Mouse (Mus musculus) lung, adult 2 months (tissue): ENCODE results near the gene Cdkal1. TPM values are rescaled to one million over a fixed set of nuclear protein-coding genes. Genes with fewer than 3 reads are reported as not detected.

ENCODE experiments used
- DNase-seq: peaks from one replicate; pipeline ENCODE4 v3.0.0; 2022
- H3K4me1 ChIP-seq: fragments of 200-500 bp; 2 replicates; pipeline ENCODE4 v1.6.1; 2011; ENCODE audit warnings: low read length; ENCODE audit not compliant: control insufficient read depth, insufficient read depth
- H3K4me3 ChIP-seq: fragments of 200-500 bp; replicated peaks from 2 replicates; pipeline ENCODE3; 2011; ENCODE audit warnings: low read depth, mild to moderate bottlenecking, control low read depth, low read length; ENCODE audit errors: extremely low read depth
- CTCF ChIP-seq: fragments of 200-500 bp; IDR thresholded peaks from 2 replicates; pipeline ENCODE4 v1.5.1; 2011; ENCODE audit warnings: mild to moderate bottlenecking, low read length, control low read depth; ENCODE audit not compliant: insufficient read depth
- POLR2A ChIP-seq: fragments of 200-500 bp; IDR thresholded peaks from 2 replicates; pipeline ENCODE4 v1.6.1; 2011; ENCODE audit warnings: low read depth, mild to moderate bottlenecking, control low read depth, low read length, borderline replicate concordance; ENCODE audit errors: extremely low read depth
- WGBS: fragments of 180-500 bp; shearing (Covaris S2); methylation state at CpG from one replicate; pipeline ENCODE4 v1.1.7; 2018; 5-methylcytosine and 5-hydroxymethylcytosine counted together
- polyA plus RNA-seq: library from polyadenylated mRNA; depleted of rRNA; stranded (reverse); fragments of >200 nt; gene quantifications from 2 replicates; pipeline ENCODE4 v1.2.3, GENCODE M21; 2012

Cdkal1 gene
- polyA plus RNA-seq, 1 experiment: 2.6 TPM

DNA sequence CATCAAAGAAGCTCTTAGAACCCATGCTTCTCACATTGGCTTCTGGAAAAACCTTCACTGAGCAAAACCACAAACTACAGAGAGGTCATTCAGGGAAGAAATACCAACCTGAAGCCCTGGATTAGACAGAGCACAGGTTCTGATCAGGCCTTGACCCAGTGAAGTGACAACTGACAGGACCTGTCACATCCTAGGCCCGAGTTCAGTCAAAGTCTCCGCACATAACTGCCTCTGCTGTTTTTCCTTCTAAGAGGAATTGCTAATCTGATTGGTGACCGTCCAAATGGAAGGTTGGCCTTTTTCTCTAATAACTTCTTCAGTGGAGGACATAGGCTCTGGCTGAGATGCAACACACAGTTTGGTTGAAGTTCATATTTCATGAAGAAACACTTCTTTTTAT, 662.8 kb downstream of the Cdkal1 start:
- no peaks in the 10 kb centered on the region for H3K4me1 ChIP-seq
- 61% methylated on average over 3 of the region's 3 CpGs for WGBS
- DNase-seq: no peak
- no peak for TF ChIP-seq POLR2A
- no peak for TF ChIP-seq CTCF
- no peak overlapping the region for H3K4me3 ChIP-seq

DNA sequence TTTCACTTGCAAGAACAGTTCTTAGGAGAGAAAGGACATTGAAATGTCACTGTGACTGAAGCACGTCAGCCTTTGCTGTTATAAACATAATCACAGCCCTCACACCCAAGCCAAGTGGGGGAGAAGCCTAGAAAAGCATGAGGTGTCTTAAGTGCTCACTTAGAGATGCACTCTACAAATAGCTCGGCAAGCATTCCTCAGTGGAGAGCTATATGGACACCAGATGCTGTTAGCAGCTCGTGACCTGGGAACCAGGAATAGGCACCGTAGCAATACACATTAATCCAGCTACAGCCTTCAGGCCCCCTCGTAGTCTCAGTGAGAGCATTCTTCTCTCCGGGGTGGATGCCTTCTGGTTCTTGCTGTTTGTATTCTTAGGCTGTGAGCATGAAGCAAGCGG, 664.9 kb downstream of the Cdkal1 start:
- H3K4me3 ChIP-seq: no peak overlapping the region
- no peak for TF ChIP-seq POLR2A
- TF ChIP-seq CTCF: no peak
- no peak for DNase-seq
- WGBS: 72% methylated on average over 7 of the region's 7 CpGs
- H3K4me1 ChIP-seq: no peaks in the 10 kb centered on the region

DNA sequence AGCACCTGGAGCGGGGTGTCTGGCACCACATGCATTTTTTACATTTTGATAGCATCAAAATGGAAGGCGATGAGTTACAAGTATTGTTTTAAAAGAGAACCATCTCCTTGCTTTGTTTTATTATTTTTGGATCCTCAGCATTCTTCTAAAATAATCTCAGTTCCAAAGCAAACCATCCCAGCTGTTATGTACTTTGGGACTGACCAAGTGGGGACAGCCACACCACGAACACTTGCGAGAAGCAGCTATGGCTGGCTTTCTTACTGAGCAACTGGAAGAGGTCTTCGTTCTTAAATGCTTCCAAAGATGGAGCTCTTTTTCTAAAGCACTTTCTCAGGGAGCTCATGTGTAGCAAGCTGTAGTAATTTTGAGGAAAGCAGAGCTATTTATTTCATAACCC, 668.7 kb downstream of the Cdkal1 start:
- WGBS: 79% methylated on average over 5 of the region's 5 CpGs
- Histone ChIP-seq H3K4me3 (no peak overlapping the region), H3K4me1 (no peaks in the 10 kb centered on the region)
- TF ChIP-seq POLR2A (no peak), CTCF (no peak)
- DNase-seq: no peak

DNA sequence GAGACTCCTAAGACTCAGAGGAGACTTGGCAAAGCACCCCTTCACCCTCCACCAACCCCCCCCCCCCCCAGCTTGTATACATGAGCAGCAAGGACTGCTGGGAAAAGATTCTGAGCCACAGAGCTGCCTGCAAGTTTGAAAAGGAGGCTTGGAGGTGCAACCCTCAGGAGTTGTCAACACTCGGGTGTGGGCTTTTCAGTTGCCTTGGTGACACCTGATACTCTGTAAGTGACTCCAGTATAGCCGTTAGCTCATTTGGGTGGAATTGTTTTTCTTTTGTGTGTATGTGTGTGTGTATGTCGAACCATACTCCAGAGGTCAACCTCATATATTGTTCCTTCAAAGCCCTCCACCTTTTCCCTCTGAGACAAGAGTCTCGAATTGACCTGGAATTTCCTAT, 669.9 kb downstream of the Cdkal1 start:
- DNase-seq: no peak
- TF ChIP-seq POLR2A (no peak), CTCF (no peak)
- Histone ChIP-seq H3K4me3 (no peak overlapping the region), H3K4me1 (no peaks in the 10 kb centered on the region)
- WGBS: 69% methylated on average over 4 of the region's 4 CpGs

DNA sequence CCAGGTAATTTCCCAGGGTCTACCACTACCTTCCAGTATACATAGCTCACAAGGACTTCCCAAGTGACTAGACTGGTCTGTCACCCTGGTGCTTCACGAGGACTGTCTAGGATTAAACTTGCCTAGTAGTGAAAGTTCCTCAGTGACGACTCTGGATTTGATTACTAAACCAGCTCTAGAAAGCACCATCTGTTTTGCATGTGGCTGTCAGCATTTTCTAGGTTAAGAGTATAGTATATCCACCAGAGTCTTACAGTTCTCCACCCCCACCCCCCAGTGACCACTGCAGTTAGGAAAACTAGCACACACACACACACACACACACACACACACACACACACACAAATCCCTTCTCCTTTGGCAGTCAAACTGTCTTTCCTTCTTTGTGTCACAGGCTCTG, 670.9 kb downstream of the Cdkal1 start:
- 72% methylated on average over 2 of the region's 2 CpGs for WGBS
- no peak for DNase-seq
- no peaks in the 10 kb centered on the region for H3K4me1 ChIP-seq
- H3K4me3 ChIP-seq: no peak overlapping the region
- TF ChIP-seq POLR2A (no peak), CTCF (no peak)

DNA sequence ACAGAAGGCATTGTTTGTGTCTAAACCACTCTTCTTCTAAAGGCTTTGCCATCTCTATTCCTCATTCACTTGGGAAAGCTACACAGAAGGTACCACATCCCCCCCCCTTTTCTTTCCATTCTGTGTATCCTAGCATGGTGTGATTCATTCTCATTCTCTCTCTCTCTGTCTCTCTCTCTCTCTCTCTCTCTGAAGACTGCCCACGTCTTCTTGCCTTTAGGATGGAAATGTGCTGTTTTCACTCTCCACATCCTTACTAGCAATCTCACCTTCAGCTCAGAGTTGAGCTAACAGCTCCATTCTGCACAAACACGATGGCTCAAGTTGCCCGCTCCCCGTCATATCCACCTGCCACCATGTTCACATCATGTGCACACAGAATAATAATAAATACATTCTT, 675.6 kb downstream of the Cdkal1 start:
- WGBS: 93% methylated on average over 4 of the region's 4 CpGs
- no peak for DNase-seq
- Histone ChIP-seq H3K4me3 (no peak overlapping the region), H3K4me1 (no peaks in the 10 kb centered on the region)
- TF ChIP-seq CTCF (no peak), POLR2A (no peak)

DNA sequence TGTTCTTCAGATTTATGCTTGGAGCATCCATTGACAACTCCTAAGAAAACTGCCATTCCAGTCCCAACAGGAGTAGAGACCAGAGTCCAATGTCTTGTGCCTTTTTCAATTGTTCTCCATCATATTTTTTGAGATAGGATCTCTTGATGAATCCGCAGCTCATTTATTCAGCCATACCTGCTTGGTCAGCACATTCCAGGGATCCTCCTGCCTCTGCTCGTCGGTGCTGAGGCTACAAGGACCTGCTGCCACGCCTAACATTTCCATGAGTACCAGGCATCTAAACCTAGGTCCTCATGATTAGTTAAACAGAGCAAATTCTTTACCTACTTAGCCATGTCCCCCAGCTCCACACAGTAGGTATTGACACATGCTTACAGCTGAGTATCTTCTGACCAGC, 676.2 kb downstream of the Cdkal1 start:
- H3K4me1 ChIP-seq: no peaks in the 10 kb centered on the region
- no peak overlapping the region for H3K4me3 ChIP-seq
- TF ChIP-seq CTCF (no peak), POLR2A (no peak)
- 88% methylated on average over 4 of the region's 4 CpGs for WGBS
- no peak for DNase-seq

DNA sequence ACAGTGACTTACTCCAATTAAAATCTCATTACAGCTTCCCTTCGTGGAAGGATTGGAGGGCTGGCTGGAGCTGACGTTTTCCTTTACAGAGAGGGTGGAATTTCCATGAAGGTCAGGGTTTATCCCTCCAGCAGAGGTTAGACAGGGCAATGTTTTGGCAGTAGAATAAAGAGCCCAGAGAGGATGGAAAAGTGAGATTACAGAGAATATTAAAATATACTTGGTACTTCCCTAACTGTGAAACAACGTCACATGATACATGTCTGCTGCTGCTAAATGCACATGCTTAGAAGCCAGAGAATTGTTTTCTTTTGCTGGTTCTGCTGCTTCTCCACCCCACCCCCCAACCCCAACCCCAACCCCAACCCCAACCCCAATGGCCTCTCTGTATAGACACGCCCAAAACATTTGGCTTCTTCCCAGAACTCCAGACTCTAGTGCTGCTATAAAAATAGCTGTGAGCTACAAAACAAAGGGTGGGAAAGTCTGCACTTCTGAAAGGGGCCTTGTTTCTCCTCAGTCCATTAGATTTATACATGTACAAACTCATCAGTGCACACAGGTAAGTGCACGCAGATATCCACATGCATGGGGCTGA, 677.5 kb downstream of the Cdkal1 start:
- WGBS: 33% methylated on average over 5 of the region's 5 CpGs
- Histone ChIP-seq H3K4me3 (no peak overlapping the region), H3K4me1 (no peaks in the 10 kb centered on the region)
- DNase-seq: no peak
- no peak for TF ChIP-seq POLR2A
- TF ChIP-seq CTCF: no peak

DNA sequence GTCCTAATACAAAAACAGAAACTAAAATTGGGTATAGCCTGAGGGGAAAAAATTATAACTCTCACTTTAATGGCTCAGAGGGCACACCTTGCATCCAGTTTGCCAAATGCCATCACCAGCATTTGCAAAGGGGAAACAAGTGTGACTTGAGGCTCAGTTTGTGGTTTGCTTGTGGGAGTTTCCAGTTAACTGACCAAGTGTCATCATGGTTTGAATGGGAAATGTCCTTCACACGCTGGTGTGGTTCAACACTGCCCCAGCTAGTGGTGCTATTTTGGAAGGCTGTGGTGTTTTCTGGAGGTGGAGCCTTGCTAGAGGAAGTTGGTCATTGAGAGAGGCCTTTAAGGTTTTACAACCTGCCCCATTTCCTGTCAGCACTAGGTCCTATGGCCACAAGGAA, 686.1 kb downstream of the Cdkal1 start:
- no peaks in the 10 kb centered on the region for H3K4me1 ChIP-seq
- no peak for DNase-seq
- WGBS: 43% methylated on average over 1 of the region's 1 CpGs
- no peak overlapping the region for H3K4me3 ChIP-seq
- TF ChIP-seq POLR2A (no peak), CTCF (no peak)

DNA sequence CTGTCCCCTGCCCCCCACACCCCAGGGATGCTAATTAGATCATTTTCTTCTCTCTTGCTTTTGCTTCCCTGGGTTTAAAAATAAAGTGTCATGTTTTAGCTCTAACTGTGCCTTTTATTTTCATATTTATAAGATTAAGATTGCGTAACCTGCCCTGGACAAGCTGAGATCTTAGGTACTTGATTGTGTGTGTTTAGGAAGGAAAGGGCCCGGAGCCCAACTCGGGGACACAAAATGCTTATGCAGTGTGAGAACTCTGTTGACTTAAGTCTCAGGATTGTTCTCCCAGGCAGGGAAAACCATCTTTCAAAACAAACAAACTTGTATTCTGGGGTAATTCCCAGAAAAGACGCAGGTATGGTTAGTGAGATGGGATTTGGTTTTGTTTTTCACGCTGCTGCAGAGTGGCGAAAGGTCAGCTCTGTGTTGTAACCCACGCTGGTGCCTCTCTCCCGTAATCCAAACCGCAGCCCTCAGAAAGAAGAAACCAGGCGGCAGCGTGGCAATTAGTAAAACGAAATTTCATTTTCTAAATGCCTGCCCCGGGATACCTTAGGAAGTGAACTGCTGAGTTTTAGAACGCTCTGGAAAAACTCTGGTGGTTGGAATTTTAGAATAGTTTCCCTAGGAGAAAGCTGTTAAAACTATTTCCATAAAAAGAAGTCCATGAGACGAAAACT, 690.5 kb downstream of the Cdkal1 start:
- TF ChIP-seq POLR2A: no peak
- TF ChIP-seq CTCF: no peak
- WGBS: 54% methylated on average over 15 of the region's 15 CpGs
- Histone ChIP-seq H3K4me3 (no peak overlapping the region), H3K4me1 (no peaks in the 10 kb centered on the region)
- no peak for DNase-seq
